Mouse (Mus musculus) adrenal gland, adult 2 months (tissue): Measurements from ENCODE around the gene Lag3. TPM values are rescaled to one million over a fixed set of nuclear protein-coding genes. Genes with fewer than 3 reads are reported as not detected.
"Not testable (repeated sequence)": the region's sequence is repeated elsewhere in the genome, so short reads cannot be mapped to it uniquely, and the experiment has no call there.

Source experiments
- DNase-seq: peaks from one replicate; pipeline ENCODE4 v3.0.0; 2021
- polyA plus RNA-seq: library from polyadenylated mRNA; depleted of rRNA; stranded (reverse); fragments of >200 nt; gene quantifications from 2 replicates; pipeline ENCODE4 v1.2.3, GENCODE M21; 2012
- total RNA-seq, 2 experiments: library from RNA; stranded (reverse); gene quantifications; 2 replicates each; pipeline ENCODE4 v1.2.3; 2021

Gene Lag3
- total and polyA plus RNA-seq, 3 experiments: 1.1 to 2.5 (median 1.5) TPM

GRCm38 (mm10) chr6:124900801-124901480 lies 10.6 kb downstream of the Lag3 start:
- DNase-seq: no peak

GRCm38 (mm10) chr6:124900056-124900800 lies 11.3 kb downstream of the Lag3 start:
- no peak for DNase-seq

DNA sequence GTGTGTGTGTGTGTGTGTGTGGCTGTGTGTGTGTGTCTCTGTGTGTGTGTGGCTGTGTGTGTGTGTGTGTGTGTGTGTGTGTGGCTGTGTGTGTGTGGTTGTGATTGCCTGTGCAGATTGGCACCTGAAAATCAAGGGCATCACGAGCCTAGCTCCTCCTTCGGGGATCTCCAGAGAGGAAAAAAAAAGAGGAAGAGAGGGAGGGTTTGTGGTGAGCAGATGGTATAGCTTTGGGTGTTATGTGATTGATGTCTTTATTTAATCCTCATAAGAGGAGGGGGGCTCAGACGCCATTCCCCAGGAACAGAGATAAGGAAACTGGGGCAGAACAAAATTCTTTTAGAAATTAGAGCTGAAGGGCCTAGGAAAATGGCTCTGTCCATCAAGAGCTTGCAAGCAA lies 13.1 kb downstream of the Lag3 start:
- DNase-seq: no peak

GRCm38 (mm10) chr6:124894113-124894512 lies 17.4 kb downstream of the Lag3 start:
- DNase-seq: not testable (repeated sequence)

DNA sequence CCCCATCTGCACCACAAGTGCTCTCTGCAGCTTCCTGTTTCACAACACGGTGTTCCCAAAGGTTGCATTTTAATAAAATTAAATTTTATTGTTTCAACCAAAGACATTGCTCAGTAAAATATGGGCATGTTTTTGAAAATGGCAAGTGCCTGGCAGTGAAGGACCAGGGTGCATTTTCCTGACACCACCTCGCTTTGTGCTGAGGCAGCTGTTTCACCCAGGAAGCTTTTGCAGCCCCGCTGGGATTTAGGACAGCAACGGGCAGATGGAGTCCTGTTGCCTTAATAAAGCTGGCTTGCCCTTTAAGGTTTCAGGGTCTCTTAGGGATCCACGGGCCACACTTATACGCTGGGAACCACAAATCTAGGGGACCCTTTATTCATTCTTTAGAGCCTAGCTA lies 20.5 kb downstream of the Lag3 start:
- DNase-seq: no peak

- no peak for DNase-seq
Observed at GRCm38 (mm10) chr6:124888555-124889125, 22.9 kb downstream of the Lag3 start.

DNA sequence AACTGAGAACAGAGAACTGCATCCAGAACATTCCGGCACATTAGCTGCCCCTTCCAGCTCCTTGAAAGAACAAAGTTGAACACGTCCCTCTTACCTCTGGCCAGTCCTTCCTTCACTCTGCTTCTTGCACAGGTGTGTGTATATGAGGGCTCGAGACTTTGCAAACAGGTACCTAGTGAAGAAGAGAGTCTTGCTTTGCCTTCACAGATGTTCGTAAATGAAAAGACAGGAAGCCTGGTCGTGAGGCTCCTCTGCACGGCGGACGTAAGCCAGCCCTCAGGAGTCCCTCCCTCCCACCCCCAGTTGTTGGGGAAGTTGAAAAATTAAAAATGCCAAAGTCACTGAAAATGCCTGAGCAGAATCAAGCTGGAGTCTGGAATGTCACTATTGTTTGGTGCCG lies 23.5 kb downstream of the Lag3 start, which contains the start of gene Cd4:
Cd4 (minus strand) TSS at position 236 of the 400 bp plus-strand sequence.
- DNase-seq: no peak

DNA sequence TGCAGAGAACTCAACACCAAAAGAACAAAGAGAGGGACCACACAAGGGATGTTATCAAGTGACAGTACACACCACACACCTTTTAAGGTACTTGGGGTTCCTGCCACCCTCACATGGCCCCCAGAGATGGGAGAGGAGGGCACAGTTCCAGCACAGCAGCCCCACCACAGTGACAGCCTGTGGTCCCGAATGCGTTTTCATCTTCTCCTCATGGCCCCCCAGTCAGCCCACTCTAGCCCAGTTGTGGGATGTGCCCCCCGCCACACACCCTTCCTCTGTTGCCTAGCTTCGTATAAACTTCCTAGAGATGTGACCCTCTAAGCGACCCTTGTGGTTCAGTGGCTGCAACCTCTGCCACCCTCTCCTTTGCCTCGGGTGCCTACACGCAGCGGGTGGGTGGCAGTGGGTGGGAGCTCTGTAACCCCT lies 25.5 kb downstream of the Lag3 start:
- no peak for DNase-seq

GRCm38 (mm10) chr6:124884714-124885500 lies 26.6 kb downstream of the Lag3 start:
- no peak for DNase-seq

DNA sequence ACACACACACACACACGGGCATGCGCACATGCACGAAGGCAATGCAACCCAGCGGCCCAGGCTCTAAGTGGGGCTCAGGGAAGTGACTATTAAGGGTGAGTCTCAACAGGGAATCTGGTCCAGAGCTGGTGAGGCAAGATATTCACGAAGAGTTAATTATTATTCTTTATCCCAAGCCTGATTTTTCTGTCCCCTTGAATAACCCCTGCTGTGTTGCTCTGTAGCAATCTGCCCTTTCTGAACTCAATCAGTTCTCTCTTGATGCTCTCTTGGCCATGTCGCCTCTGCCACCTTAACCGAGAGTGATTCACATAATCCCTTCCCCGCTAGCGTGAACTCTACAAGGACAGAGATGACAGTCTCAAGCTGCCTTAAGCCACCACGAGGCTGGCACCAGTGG lies 28.2 kb downstream of the Lag3 start:
- DNase-seq: no peak

- no peak for DNase-seq
Observed at GRCm38 (mm10) chr6:124881821-124882220, 29.7 kb downstream of the Lag3 start.

DNA sequence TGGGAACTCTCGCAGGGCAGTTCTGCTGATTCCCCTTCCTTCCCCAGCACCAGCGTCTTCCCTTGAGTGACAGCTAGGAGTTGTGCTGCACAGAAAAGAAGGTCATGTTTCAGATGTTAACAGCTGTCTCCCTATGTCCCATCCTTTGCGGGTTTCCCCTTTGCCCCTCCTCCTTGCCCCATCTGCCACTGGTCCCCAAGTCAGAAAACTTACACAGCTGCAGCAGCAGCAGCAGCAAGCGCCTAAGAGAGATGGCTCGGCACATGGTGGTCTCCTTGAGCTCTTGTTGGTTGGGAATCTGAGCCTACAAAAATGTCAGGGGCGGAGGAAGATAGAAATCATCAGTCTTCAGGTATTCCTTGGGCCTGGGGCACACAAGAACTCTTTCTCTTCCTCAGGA lies 32.1 kb downstream of the Lag3 start:
- no peak for DNase-seq

DNA sequence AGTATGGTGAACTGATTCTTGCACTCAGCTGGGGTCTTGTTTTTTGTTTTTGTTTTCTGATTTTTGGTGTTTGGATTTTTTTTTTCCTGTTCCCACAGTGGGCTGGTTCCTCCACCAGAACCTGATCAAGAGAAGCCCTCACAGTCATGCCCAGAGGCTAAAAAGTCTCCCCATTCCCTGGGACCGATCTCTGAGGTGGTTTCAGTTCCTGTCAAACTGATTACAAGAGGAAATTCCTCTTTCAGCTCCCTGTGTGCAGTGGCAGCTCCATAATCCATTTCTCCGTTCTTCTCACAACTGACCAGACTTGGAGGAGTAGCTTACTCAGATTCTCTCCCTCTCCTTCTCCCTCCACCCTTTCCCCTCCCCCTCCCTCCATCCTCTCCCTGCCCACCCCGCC lies 37.2 kb downstream of the Lag3 start:
- DNase-seq: no peak

- no peak for DNase-seq
Observed at GRCm38 (mm10) chr6:124866560-124866959, 44.9 kb downstream of the Lag3 start.

DNA sequence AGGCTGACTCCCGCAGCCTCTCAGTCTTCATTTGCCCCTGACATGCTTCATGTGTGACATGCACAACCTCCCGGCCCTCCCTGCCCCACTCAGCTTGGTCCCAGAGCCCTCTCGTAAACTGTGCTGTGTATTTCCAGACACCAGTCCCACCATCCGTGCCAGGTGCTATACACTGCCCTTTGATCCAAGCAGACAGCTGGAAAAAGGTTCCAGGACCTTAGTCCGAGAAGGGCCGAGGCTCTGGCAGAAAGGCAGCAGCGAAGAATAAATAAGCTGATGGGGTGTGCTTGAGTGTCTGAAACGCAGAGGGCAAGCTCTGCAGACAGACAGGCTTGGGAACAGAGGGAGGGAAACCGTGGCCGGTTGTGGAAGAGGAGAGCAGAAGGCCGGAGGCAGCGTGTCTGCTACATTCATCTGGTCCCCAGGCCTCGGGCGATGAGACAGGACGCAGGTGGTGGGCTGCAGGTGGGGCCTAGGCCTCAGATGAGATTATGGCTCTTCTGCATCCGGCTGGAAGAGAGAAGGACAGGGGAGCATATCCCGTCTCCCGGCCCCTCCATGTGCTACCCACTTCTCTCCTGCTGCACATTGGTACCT lies 45.6 kb downstream of the Lag3 start:
- no peak for DNase-seq

GRCm38 (mm10) chr6:124863658-124864298 lies 47.7 kb downstream of the Lag3 start, which contains the start of gene Gpr162:
Gene Gpr162, minus strand, starts transcription at chr6:124863983.
- DNase-seq: peak; percentile 61

DNA sequence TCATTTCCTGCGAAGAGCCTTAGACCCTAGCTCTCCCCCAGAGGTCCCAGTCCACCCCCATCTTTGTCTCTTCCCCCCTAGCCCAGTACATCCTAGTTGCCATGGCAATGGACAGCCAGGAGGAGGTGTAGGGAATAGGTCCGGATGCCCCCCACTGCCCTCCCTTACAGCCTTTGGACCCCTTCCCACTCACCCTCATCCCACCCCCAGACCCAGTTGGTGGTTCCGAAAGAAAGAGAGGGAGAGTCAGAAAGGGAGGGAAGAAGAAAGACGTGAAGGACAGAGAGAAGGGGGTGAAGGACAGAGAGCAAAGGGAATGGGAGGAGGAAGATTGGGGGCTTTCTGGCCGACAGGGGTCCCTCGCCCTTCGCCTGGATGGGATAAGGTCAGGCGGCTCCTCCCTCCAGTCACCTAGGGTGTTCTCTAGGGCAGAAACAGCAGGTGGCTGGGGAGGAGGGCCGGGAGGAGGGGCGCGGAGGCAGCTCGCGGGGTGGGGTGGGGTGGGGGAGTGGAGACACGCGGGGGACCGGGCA lies 48.3 kb downstream of the Lag3 start:
- DNase-seq: no peak

- no peak for DNase-seq
Observed at GRCm38 (mm10) chr6:124862406-124863124, 48.9 kb downstream of the Lag3 start.

GRCm38 (mm10) chr6:124861802-124862201 lies 49.7 kb downstream of the Lag3 start:
- no peak for DNase-seq

DNA sequence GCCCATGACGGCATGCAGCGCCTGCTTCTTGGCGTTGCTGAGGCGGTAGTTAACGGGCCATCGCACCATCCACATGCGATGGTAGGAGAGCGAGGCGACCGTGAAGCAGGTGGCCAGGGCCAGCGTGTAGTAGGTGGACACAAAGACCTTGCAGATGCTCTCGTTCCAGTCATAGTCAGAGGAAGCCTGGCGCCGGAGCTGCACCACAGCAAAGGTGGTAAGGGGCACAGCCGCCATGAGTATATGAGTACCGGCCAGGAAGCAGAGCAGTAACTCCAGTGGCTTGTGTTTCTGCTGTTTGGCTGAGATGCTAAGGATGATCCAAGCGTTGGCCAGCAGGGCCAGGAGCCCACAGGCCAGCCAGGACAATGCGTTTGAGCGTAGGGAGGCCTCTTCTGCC lies 50.2 kb downstream of the Lag3 start:
- no peak for DNase-seq
